Mouse (Mus musculus) small intestine, adult 2 months (tissue): ENCODE measurements at regions not wholly inside any gene's neighbourhood (a gene's known extent, or its start where the extent isn't known, plus 50 kb on each side); places are given as distances from the start of the nearest gene placed in this dataset.

Source experiments
- H3K27ac ChIP-seq: fragments of 200-500 bp; 2 replicates; pipeline ENCODE4 v1.5.1; 2012; ENCODE audit warnings: low read depth, low read length, control low read depth, inconsistent platforms; ENCODE audit not compliant: insufficient read depth
- H3K27me3 ChIP-seq: fragments of 200-500 bp; 2 replicates; pipeline ENCODE4 v1.6.1; 2012; ENCODE audit warnings: mild to moderate bottlenecking, moderate library complexity, low read length, inconsistent platforms; ENCODE audit not compliant: control insufficient read depth, insufficient read depth
- H3K36me3 ChIP-seq: fragments of 200-500 bp; 2 replicates; pipeline ENCODE4 v1.6.1; 2012; ENCODE audit warnings: mild to moderate bottlenecking, low read length, control low read depth, inconsistent platforms; ENCODE audit not compliant: control insufficient read depth, insufficient read depth
- H3K4me1 ChIP-seq: fragments of 200-500 bp; 2 replicates; pipeline ENCODE4 v1.6.1; 2012; ENCODE audit warnings: low read length, inconsistent platforms, mixed read lengths; ENCODE audit not compliant: control insufficient read depth, insufficient read depth, insufficient read length
- H3K4me3 ChIP-seq: fragments of 200-500 bp; 2 replicates; pipeline ENCODE4 v1.5.1; 2012; ENCODE audit warnings: low read depth, mild to moderate bottlenecking, control low read depth, inconsistent platforms, low read length, moderate library complexity
- CTCF ChIP-seq: fragments of 200-500 bp; IDR thresholded peaks from 2 replicates; pipeline ENCODE4 v1.5.1; 2012; ENCODE audit warnings: low read depth, mild to moderate bottlenecking, control low read depth, inconsistent platforms, low read length, moderate library complexity, mixed read lengths; ENCODE audit not compliant: insufficient replicate concordance, insufficient read length; ENCODE audit errors: extremely low read depth
- POLR2A ChIP-seq: fragments of 200-500 bp; IDR thresholded peaks from 2 replicates; pipeline ENCODE4 v1.6.1; 2012; ENCODE audit warnings: low read depth, mild to moderate bottlenecking, control low read depth, inconsistent platforms, low read length, moderate library complexity
- WGBS: fragments of 180-500 bp; shearing (Covaris S2); methylation state at CpG from one replicate; pipeline ENCODE4 v1.1.7; 2018; 5-methylcytosine and 5-hydroxymethylcytosine counted together

GRCm38 (mm10) chr17:64382894-64383293, 51.2 kb upstream of the Pja2 start:
- no peak overlapping the region for H3K27ac ChIP-seq
- TF ChIP-seq POLR2A: no peak
- no peak for TF ChIP-seq CTCF
- H3K4me3 ChIP-seq: no peak overlapping the region
- WGBS: 86% methylated on average over 6 of the region's 6 CpGs
- H3K4me1 ChIP-seq: no peaks in the 10 kb centered on the region
- H3K27me3 ChIP-seq: no peaks in the 10 kb centered on the region
- no peaks in the 10 kb centered on the region for H3K36me3 ChIP-seq

- H3K4me1 ChIP-seq: no peaks in the 10 kb centered on the region
- H3K4me3 ChIP-seq: no peak overlapping the region
- H3K36me3 ChIP-seq: no peaks in the 10 kb centered on the region
- no peaks in the 10 kb centered on the region for H3K27me3 ChIP-seq
- no peak overlapping the region for H3K27ac ChIP-seq
- no peak for TF ChIP-seq CTCF
- TF ChIP-seq POLR2A: no peak
- 91% methylated on average over 11 of the region's 11 CpGs for WGBS
Observed at GRCm38 (mm10) chr17:64383600-64383999, 51.9 kb upstream of the Pja2 start.

GRCm38 (mm10) chr17:64390349-64390748, 58.6 kb upstream of the Pja2 start:
- no peak overlapping the region for H3K4me3 ChIP-seq
- H3K27me3 ChIP-seq: no peaks in the 10 kb centered on the region
- H3K4me1 ChIP-seq: no peaks in the 10 kb centered on the region
- TF ChIP-seq POLR2A (no peak), CTCF (no peak)
- no peak overlapping the region for H3K27ac ChIP-seq
- 93% methylated on average over 1 of the region's 1 CpGs for WGBS
- H3K36me3 ChIP-seq: no peaks in the 10 kb centered on the region

GRCm38 (mm10) chr17:64397254-64397897, 65.7 kb upstream of the Pja2 start:
- Histone ChIP-seq H3K36me3 (no peaks in the 10 kb centered on the region), H3K4me3 (no peak overlapping the region), H3K27ac (no peak overlapping the region), H3K27me3 (no peaks in the 10 kb centered on the region), H3K4me1 (no peaks in the 10 kb centered on the region)
- 34% methylated on average over 12 of the region's 12 CpGs for WGBS
- TF ChIP-seq POLR2A (no peak), CTCF (no peak)

- H3K27me3 ChIP-seq: no peaks in the 10 kb centered on the region
- H3K4me1 ChIP-seq: no peaks in the 10 kb centered on the region
- no peaks in the 10 kb centered on the region for H3K36me3 ChIP-seq
- no peak overlapping the region for H3K27ac ChIP-seq
- H3K4me3 ChIP-seq: no peak overlapping the region
- WGBS: 75% methylated on average over 9 of the region's 9 CpGs
- no peak for TF ChIP-seq CTCF
- no peak for TF ChIP-seq POLR2A
Observed at GRCm38 (mm10) chr17:64398114-64398692, 66.5 kb upstream of the Pja2 start.

GRCm38 (mm10) chr17:64398708-64399107, 67.0 kb upstream of the Pja2 start:
- H3K27ac ChIP-seq: no peak overlapping the region
- no peak for TF ChIP-seq POLR2A
- no peak for TF ChIP-seq CTCF
- no peak overlapping the region for H3K4me3 ChIP-seq
- no peaks in the 10 kb centered on the region for H3K27me3 ChIP-seq
- no peaks in the 10 kb centered on the region for H3K36me3 ChIP-seq
- no peaks in the 10 kb centered on the region for H3K4me1 ChIP-seq
- WGBS: 49% methylated on average over 3 of the region's 3 CpGs

GRCm38 (mm10) chr17:64406742-64407254, 75.1 kb upstream of the Pja2 start:
- TF ChIP-seq POLR2A (no peak), CTCF (no peak)

More at GRCm38 (mm10) chr17:64406742-64407254, 75.1 kb upstream of the Pja2 start:
- 77% methylated on average over 5 of the region's 5 CpGs for WGBS
- H3K27me3 ChIP-seq: no peaks in the 10 kb centered on the region
- H3K4me3 ChIP-seq: no peak overlapping the region
- no peak overlapping the region for H3K27ac ChIP-seq
- no peaks in the 10 kb centered on the region for H3K36me3 ChIP-seq
- H3K4me1 ChIP-seq: no peaks in the 10 kb centered on the region
